22 mouse cellular contexts compared by ENCODE assay signal in the genomic region with DNA sequence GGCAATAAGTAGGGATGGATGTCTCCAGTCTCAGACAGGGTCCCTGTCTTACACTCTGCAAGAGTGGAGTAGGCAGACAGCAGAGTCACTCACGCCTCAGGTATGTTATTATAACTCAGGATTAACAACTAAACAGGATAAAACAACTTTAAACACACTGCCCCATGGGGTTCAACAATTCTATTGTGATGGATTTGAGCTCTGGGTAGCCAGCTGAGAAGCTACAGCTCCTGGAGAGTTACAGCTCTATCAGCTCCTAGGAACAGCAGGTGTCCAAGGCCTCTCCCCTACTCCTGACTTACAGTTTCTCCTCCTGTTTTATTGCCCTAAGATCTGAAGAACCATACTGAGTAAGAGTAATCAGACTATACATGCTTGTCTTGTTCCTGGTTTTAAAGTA.
"Had no signal": no experiment of that assay in that cellular context is flagged by ENCODE, and none has a peak within 500 bp of the region (broad histone marks: within the 10 kb centered on the region; RNA-seq: fewer than 3 reads in every experiment).

No protein-coding gene starts in this region.

- DNase-seq: liver, postnatal 0 days; lung, adult 2 months; lung, postnatal 14 days; lung, postnatal 36 days; midbrain, embryonic 14.5 days; retina, postnatal 1 day; right cerebral cortex, adult 18-20 months; right cerebral cortex, postnatal 25 days; right cerebral cortex, postnatal 4 days; spleen, adult 18-20 months; thymus, adult 18-20 months; thymus, postnatal 14 days; thymus, postnatal 36 days had no signal

- ATAC-seq: liver, postnatal 0 days; lung, postnatal 0 days; midbrain, embryonic 16.5 days had no signal

- H3K27ac ChIP-seq: lung, embryonic 15.5 days; macrophage; midbrain, embryonic 12.5 days; neural tube, embryonic 13.5 days; neural tube, embryonic 15.5 days had no signal

- H3K4me1 ChIP-seq: lung, embryonic 15.5 days; megakaryocyte, embryonic 14.5 days; midbrain, embryonic 12.5 days; neural tube, embryonic 13.5 days; neural tube, embryonic 15.5 days had no signal

- H3K4me3 ChIP-seq: lung, embryonic 15.5 days; megakaryocyte, embryonic 14.5 days; midbrain, embryonic 12.5 days; myocyte; neural tube, embryonic 13.5 days; neural tube, embryonic 15.5 days had no signal

- H3K36me3 ChIP-seq: lung, embryonic 15.5 days; midbrain, embryonic 12.5 days; neural tube, embryonic 13.5 days; neural tube, embryonic 15.5 days had no signal

- H3K9me3 ChIP-seq: lung, embryonic 15.5 days; midbrain, embryonic 12.5 days; neural tube, embryonic 15.5 days had no signal

- H3K27me3 ChIP-seq: lung, embryonic 15.5 days; megakaryocyte, embryonic 14.5 days; midbrain, embryonic 12.5 days; neural tube, embryonic 13.5 days; neural tube, embryonic 15.5 days had no signal

- H3K9ac ChIP-seq: liver, postnatal 0 days; lung, embryonic 15.5 days; midbrain, embryonic 12.5 days; neural tube, embryonic 13.5 days; neural tube, embryonic 15.5 days had no signal
